Mouse (Mus musculus) kidney, embryonic 14.5 days (tissue): ENCODE results near the gene Naglu. TPM values are rescaled to one million over a fixed set of nuclear protein-coding genes. Genes with fewer than 3 reads are reported as not detected.

ENCODE experiments used
- ATAC-seq: fragments of 200-750 bp; cut with Nextera tagmentation; 2 replicates; pipeline ENCODE4 v1.8.0; 2017; ENCODE audit warnings: moderate number of reproducible peaks, mild to moderate bottlenecking, moderate TSS enrichment, moderate library complexity; ENCODE audit not compliant: low FRiP score, low TSS enrichment
- H3K27ac ChIP-seq: fragments of 300-500 bp; sonication (generic); 2 replicates; pipeline ENCODE4 v1.5.1; 2014; ENCODE audit warnings: low read depth, mild to moderate bottlenecking, low read length, moderate library complexity, mixed read lengths
- H3K27me3 ChIP-seq: fragments of 300-500 bp; sonication (generic); 2 replicates; pipeline ENCODE4 v1.6.1; 2014; ENCODE audit warnings: mild to moderate bottlenecking, low read length; ENCODE audit not compliant: control insufficient read depth, insufficient read depth
- H3K36me3 ChIP-seq: fragments of 300-500 bp; sonication (generic); 2 replicates; pipeline ENCODE4 v1.6.1; 2014; ENCODE audit warnings: low read length, mixed read lengths; ENCODE audit not compliant: control insufficient read depth, insufficient read depth
- H3K4me1 ChIP-seq: fragments of 300-500 bp; sonication (generic); 2 replicates; pipeline ENCODE4 v1.6.1; 2014; ENCODE audit warnings: low read length, mixed read lengths; ENCODE audit not compliant: control insufficient read depth, insufficient read depth
- H3K4me2 ChIP-seq: fragments of 300-500 bp; sonication (generic); replicated peaks from 2 replicates; pipeline ENCODE4 v1.6.1; 2014; ENCODE audit warnings: low read depth, mild to moderate bottlenecking, low read length
- H3K4me3 ChIP-seq: fragments of 300-500 bp; sonication (generic); 2 replicates; pipeline ENCODE4 v1.5.1; 2014; ENCODE audit warnings: mild to moderate bottlenecking, low read length
- H3K9ac ChIP-seq: fragments of 300-500 bp; sonication (generic); 2 replicates; pipeline ENCODE4 v1.6.1; 2014; ENCODE audit warnings: low read depth, mild to moderate bottlenecking, low read length, moderate library complexity
- H3K9me3 ChIP-seq: fragments of 300-500 bp; sonication (generic); 2 replicates; pipeline ENCODE4 v1.6.1; 2016; ENCODE audit warnings: low read length; ENCODE audit not compliant: control insufficient read depth
- WGBS: fragments of 180-500 bp; shearing (Covaris S2); extraction: QIAGEN DNeasy Blood & Tissue Kit; methylation state at CpG from one replicate; pipeline ENCODE4 v1.1.7; 2014; 5-methylcytosine and 5-hydroxymethylcytosine counted together
- polyA plus RNA-seq: library from polyadenylated mRNA; unstranded; fragments of >200 nt; fragmentation: Nextera tagmentation; extraction: Ambion mirVana; gene quantifications from 2 replicates; pipeline ENCODE4 v1.2.1, GENCODE M21; 2014

Gene Naglu
- polyA plus RNA-seq, 1 experiment from 2014 or later: 11.5 TPM

DNA sequence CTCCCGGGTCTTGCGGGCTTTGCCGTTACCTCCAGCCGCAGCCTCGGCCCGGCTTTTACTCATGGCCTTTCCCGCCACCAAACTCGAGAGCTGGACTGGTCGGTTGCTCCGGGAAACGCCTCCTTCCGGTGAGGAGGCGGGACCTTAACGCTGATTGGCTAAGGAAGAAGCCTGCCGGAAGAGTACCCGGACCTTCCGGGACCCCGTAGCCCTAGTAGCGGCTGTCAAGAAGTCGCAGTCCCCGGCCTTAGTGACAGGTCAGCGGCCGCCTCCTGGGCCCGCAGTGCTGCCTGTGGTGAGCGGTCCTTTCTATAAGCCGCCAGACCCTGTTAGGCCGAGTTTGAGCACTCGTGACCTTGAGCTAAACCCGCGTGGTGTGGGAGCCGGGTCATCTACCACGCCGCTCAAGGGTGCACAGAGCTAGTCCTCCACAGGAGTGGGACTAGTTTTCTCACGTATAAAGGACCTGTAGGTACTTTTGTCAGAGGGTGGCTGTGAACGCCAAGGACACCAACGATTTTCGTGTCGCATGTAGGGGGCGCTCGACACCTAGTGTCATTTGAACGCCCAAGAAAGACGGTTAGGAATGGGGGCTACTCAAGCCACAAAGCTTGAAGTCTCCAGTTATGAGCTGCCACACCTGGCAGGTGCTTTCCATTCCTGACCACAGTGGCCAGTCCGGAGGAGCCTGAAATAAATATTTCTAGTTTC is 25.7 kb downstream of the Naglu start, which contains the start of gene Psmc3ip:
Gene Psmc3ip (minus strand): TSS at position 123 of the 711 bp plus-strand sequence.
- H3K4me2 ChIP-seq: peak within 1 kb of the TSS; percentile 89
- peak; percentile 96 for ATAC-seq
- peak within 1 kb of the TSS; percentile 73 for H3K27ac ChIP-seq
- peak within 1 kb of the TSS; percentile 81 for H3K9ac ChIP-seq
- peaks cover 70% of the 10 kb centered on the region for H3K36me3 ChIP-seq
- no peaks in the 10 kb centered on the region for H3K9me3 ChIP-seq
- H3K4me1 ChIP-seq: peaks cover 10% of the 10 kb centered on the region; the same call in 1 of the 2 replicates
- no peaks in the 10 kb centered on the region for H3K27me3 ChIP-seq
- H3K4me3 ChIP-seq: peak within 1 kb of the TSS; percentile 50
- WGBS: under 1% methylated on average over 43 of the region's 43 CpGs

DNA sequence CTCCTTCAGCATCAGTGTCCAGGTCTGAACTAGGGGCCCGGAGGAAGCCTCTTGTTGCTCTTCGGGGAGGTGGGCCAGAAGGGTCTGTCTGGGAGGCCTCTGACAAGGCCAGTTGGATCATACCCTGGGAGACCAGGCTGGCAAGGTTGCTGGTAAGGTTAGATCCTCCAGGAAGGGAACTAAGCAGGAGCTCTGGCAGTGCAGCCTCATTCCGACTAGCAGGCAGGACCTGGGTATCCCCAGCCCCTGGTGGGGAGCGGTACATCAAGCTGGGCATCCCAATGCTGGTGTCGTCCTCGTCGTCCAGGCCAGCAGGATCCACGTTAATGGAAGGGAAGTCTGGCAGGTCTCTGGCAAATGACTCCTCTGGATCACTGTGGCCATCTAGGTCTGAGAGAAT is 28.4 kb downstream of the Naglu start:
- no peak overlapping the region for H3K4me2 ChIP-seq
- WGBS: 78% methylated on average over 8 of the region's 8 CpGs
- peaks cover 10% of the 10 kb centered on the region; the same call in 1 of the 2 replicates for H3K4me1 ChIP-seq
- no peak overlapping the region for H3K9ac ChIP-seq
- H3K36me3 ChIP-seq: peaks cover 68% of the 10 kb centered on the region
- H3K4me3 ChIP-seq: no peak overlapping the region
- H3K9me3 ChIP-seq: no peaks in the 10 kb centered on the region
- no peak for ATAC-seq
- H3K27ac ChIP-seq: no peak overlapping the region
- H3K27me3 ChIP-seq: no peaks in the 10 kb centered on the region

DNA sequence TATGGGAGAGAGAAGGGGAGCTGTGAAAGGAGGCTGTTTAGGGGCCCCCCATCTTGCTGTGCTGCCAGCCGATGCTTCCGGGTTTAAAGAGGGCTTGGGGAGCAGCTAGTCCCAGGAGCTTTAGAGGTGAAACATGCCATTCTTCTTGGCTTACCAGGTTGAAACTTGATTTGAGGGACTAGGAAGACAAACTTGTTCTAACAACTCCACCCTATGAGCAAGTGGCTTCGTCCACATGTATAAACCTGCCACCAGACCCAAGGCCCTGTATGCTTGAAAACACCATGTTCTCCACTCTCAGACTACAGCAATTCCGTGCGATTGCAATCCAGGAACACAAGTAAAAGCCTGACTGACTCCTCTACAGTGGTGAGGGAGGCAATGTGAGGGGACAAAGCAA is 33.2 kb downstream of the Naglu start:
- ATAC-seq: no peak
- Histone ChIP-seq H3K4me1 (no peaks in the 10 kb centered on the region), H3K9me3 (no peaks in the 10 kb centered on the region), H3K36me3 (peaks cover 69% of the 10 kb centered on the region), H3K27ac (no peak overlapping the region), H3K9ac (no peak overlapping the region), H3K27me3 (no peaks in the 10 kb centered on the region), H3K4me3 (no peak overlapping the region), H3K4me2 (no peak overlapping the region)
- 93% methylated on average over 5 of the region's 5 CpGs for WGBS

DNA sequence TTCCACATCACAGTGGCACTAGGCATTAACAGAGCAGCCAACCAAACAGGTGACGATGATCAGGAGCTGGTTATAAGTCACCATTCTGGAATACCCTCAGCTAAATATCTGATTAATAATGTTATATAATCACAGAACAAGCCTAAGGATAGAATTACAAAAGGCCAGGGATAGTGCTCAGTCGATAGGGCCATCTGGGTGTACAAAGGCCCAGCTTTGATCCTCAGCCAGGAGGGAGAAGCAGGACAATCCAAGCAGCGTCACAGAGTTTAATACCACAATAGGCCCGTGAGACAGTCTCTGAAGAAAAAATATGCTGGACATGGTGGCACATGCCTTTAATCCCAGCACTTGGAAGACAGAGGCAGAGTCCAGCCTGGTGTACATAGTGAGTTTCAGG is 39.5 kb downstream of the Naglu start:
- Histone ChIP-seq H3K27ac (no peak overlapping the region), H3K36me3 (peaks cover 10% of the 10 kb centered on the region; the same call in 1 of the 2 replicates), H3K9ac (no peak overlapping the region), H3K4me1 (no peaks in the 10 kb centered on the region), H3K27me3 (no peaks in the 10 kb centered on the region), H3K4me3 (no peak overlapping the region), H3K4me2 (no peak overlapping the region), H3K9me3 (no peaks in the 10 kb centered on the region)
- 84% methylated on average over 4 of the region's 4 CpGs for WGBS
- no peak for ATAC-seq

DNA sequence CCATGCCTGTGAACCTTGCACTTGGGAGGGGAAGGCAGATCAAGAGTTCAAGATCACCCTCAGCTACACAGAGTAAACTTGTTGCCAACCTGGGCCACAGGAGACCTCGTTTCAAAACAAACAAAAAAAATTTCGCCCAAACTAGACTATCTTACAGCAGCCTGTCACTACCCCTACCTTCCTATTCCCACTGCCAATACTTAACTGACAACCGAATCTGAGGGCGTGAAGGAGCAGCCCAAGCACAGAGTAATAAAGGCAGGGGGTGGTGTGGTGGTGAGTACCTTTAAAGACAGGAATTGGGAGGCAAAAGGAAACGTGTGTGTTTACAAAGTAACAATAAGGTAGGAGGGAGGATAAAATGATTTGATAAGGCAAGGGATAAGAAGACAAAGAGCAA is 40.9 kb downstream of the Naglu start:
- Histone ChIP-seq H3K4me3 (no peak overlapping the region), H3K4me1 (peaks cover under 1% of the 10 kb centered on the region; the same call in 1 of the 2 replicates), H3K27me3 (no peaks in the 10 kb centered on the region), H3K36me3 (no peaks in the 10 kb centered on the region), H3K9ac (no peak overlapping the region), H3K4me2 (no peak overlapping the region), H3K9me3 (no peaks in the 10 kb centered on the region), H3K27ac (no peak overlapping the region)
- ATAC-seq: no peak
- WGBS: 56% methylated on average over 5 of the region's 5 CpGs

DNA sequence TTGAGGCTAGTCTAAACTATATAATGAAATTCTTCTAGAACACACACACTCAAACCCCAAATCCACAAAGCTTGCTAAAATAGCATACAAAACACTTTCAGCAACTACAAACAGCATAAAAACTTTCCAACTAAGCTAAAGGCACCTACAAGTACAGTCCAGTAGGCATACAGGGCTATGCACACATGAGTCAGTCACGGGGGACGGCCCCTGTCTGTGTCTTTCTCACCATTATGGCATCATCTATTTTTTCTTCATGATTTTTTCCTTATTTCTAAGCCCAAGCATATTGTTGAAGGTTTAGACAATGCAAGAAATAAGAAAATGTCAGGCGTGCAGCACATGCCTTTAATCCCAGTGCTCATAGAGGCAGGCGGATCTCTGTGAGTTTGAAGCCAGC is 41.4 kb downstream of the Naglu start:
- H3K9ac ChIP-seq: no peak overlapping the region
- H3K4me1 ChIP-seq: peaks cover 3% of the 10 kb centered on the region; the same call in 1 of the 2 replicates
- no peaks in the 10 kb centered on the region for H3K9me3 ChIP-seq
- H3K4me2 ChIP-seq: no peak overlapping the region
- H3K36me3 ChIP-seq: no peaks in the 10 kb centered on the region
- 91% methylated on average over 4 of the region's 4 CpGs for WGBS
- H3K27me3 ChIP-seq: no peaks in the 10 kb centered on the region
- ATAC-seq: no peak
- no peak overlapping the region for H3K27ac ChIP-seq
- no peak overlapping the region for H3K4me3 ChIP-seq

DNA sequence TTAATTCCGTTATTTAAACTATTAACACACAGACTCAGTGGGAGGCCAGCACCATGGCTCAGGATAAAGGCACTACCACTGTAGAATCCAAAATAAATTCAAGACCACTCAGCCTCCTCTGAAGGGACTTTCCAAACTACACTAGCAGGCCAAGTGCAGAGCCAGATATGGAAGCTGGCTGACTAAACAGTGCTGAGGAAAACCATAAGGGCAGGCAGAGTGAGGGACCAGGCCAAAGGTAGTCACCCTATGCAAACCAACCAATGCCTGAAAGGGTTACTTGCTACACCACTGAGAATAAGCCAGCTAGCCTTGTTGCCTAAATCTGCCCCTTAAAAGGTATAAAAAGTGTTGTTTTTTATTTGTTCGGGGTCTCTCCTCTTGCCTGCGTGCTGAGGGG is 42.4 kb downstream of the Naglu start:
- Histone ChIP-seq H3K4me1 (peaks cover 3% of the 10 kb centered on the region; the same call in 1 of the 2 replicates), H3K4me3 (no peak overlapping the region), H3K36me3 (peaks cover 6% of the 10 kb centered on the region; the same call in 1 of the 2 replicates), H3K27ac (no peak overlapping the region), H3K4me2 (no peak overlapping the region), H3K27me3 (no peaks in the 10 kb centered on the region), H3K9me3 (no peaks in the 10 kb centered on the region), H3K9ac (no peak overlapping the region)
- no peak for ATAC-seq
- WGBS: 93% methylated on average over 3 of the region's 3 CpGs

DNA sequence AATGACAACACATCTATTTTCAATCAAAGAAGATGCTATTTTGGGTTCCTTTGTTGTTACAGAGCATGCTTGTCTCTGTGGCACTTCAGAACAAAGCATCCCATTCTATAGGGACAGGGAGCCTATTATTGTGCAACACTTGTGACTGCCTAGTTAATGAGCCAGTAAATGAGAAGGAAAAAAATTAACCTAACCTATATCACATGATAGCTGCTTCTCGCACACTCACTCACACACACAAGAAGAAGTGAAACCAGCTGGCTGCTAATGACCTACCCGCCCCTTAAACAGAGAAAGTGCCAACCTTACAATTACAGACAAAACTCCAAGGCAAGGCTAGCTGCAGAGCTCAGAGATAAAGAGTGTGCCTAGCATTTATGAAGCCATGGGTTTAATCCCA is 45.8 kb downstream of the Naglu start:
- Histone ChIP-seq H3K9ac (no peak overlapping the region), H3K27ac (no peak overlapping the region; the same call in 1 of the 2 replicates), H3K4me2 (no peak overlapping the region), H3K4me1 (peaks cover 11% of the 10 kb centered on the region), H3K27me3 (no peaks in the 10 kb centered on the region), H3K36me3 (peaks cover 7% of the 10 kb centered on the region; the same call in 1 of the 2 replicates), H3K4me3 (no peak overlapping the region), H3K9me3 (no peaks in the 10 kb centered on the region)
- no peak for ATAC-seq
- 63% methylated on average over 2 of the region's 2 CpGs for WGBS

DNA sequence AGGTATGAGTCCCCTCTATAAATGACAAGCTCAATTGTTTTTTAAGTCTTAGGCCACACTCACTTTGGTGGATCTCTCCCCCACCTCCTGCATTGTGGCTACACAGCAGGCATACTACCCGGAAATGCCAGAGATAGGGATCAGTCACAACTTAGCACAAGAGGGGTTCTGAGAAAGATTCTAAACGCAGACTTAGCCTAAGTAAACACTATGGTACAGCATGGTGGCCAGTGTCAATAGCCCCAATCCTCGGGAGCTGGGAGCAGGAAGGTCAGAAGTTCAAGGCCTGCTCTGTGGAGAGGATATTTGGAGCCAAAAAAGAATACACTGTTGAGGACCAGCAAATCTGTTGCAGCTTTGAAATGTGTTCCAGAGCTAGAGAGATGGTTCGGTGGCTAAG is 48.3 kb downstream of the Naglu start:
- Histone ChIP-seq H3K9ac (peak overlapping the region; percentile 91; the same call in 1 of the 2 replicates), H3K4me2 (peak overlapping the region; percentile 70), H3K27ac (no peak overlapping the region), H3K4me1 (peaks cover 19% of the 10 kb centered on the region), H3K9me3 (no peaks in the 10 kb centered on the region), H3K4me3 (peak overlapping the region; percentile 89), H3K36me3 (peaks cover 16% of the 10 kb centered on the region; the same call in 1 of the 2 replicates), H3K27me3 (no peaks in the 10 kb centered on the region)
- 42% methylated on average over 4 of the region's 4 CpGs for WGBS
- no peak for ATAC-seq
